Mouse (Mus musculus) megakaryocyte-erythroid progenitor cell, adult 5 weeks (primary cell): ENCODE results near the gene Tcirg1. TPM values are rescaled to one million over a fixed set of nuclear protein-coding genes. Genes with fewer than 3 reads are reported as not detected.

Source experiments
- polyA plus RNA-seq: library from polyadenylated mRNA; stranded (reverse); fragments of >175 nt; gene quantifications from 2 replicates; pipeline ENCODE4 v1.2.3, GENCODE M21; 2012

Tcirg1 gene
- polyA plus RNA-seq = 247 and 284 TPM in 2 replicates

GRCm38 (mm10) chr19:3906795-3907786, at the start of gene Tcirg1:
TSS of gene Tcirg1 (minus strand) at chr19:3907133.

GRCm38 (mm10) chr19:3935032-3935895, 28.3 kb upstream of the Tcirg1 start, which contains the start of gene Unc93b1:
TSS of gene Unc93b1 (plus strand) at chr19:3935186.

GRCm38 (mm10) chr19:3929211-3929941, 22.4 kb upstream of the Tcirg1 start, which contains the start of gene Aldh3b1:
TSS of gene Aldh3b1 (minus strand) at chr19:3929808.

GRCm38 (mm10) chr19:3912337-3913204, 5.6 kb upstream of the Tcirg1 start, which contains the start of gene Ndufs8:
TSS of gene Ndufs8 (minus strand) at chr19:3912774.

GRCm38 (mm10) chr19:3851502-3851962, 55.4 kb downstream of the Tcirg1 start, which contains the start of gene Chka:
TSS of gene Chka (plus strand) at chr19:3851773.

Other genes with a start within 250 kb of the Tcirg1 start
- 73.8 and 74.3 TPM in 2 replicates for gene Lrp5, start 220.6 kb downstream of the Tcirg1 start, polyA plus RNA-seq
- 11.5 and 12.4 TPM in 2 replicates for gene 1810055G02Rik, start 198.8 kb downstream of the Tcirg1 start, polyA plus RNA-seq
- 8.5 and 15.4 TPM in 2 replicates for gene Kmt5b, start 139.7 kb downstream of the Tcirg1 start, polyA plus RNA-seq
- 25.3 and 29.5 TPM in 2 replicates for gene Chka, start 55.4 kb downstream of the Tcirg1 start, polyA plus RNA-seq
- gene Ndufs8, start 5.6 kb upstream of the Tcirg1 start, polyA plus RNA-seq = 133 and 144 TPM in 2 replicates
- gene Aldh3b1, start 22.7 kb upstream of the Tcirg1 start, polyA plus RNA-seq = 5.0 and 8.2 TPM in 2 replicates
- 182 and 302 TPM in 2 replicates for gene Unc93b1, start 28.1 kb upstream of the Tcirg1 start, polyA plus RNA-seq
- gene Aldh3b3, start 51.5 kb upstream of the Tcirg1 start, polyA plus RNA-seq = 0.06 and 0.10 TPM in 2 replicates
- 0.24 TPM in 1 of 2 replicates, not detected in the other for gene Aldh3b2, start 65.2 kb upstream of the Tcirg1 start, polyA plus RNA-seq
- gene Acy3, start 79.4 kb upstream of the Tcirg1 start, polyA plus RNA-seq = 7.7 and 8.3 TPM in 2 replicates
- gene Tbx10, start 85.6 kb upstream of the Tcirg1 start, polyA plus RNA-seq = not detected in 2 replicates
- gene Nudt8, start 93.4 kb upstream of the Tcirg1 start, polyA plus RNA-seq = 14.7 and 18.3 TPM in 2 replicates
- 4.1 and 6.3 TPM in 2 replicates for gene Gm49405, start 93.5 kb upstream of the Tcirg1 start, polyA plus RNA-seq
- 10.4 and 16.4 TPM in 2 replicates for gene Doc2g, start 96.2 kb upstream of the Tcirg1 start, polyA plus RNA-seq
- gene Ndufv1, start 105.7 kb upstream of the Tcirg1 start, polyA plus RNA-seq = 247 and 250 TPM in 2 replicates
- 122 and 136 TPM in 2 replicates for gene Gstp1, start 130.9 kb upstream of the Tcirg1 start, polyA plus RNA-seq
- gene Gstp2, start 138.9 kb upstream of the Tcirg1 start, polyA plus RNA-seq = 1.7 TPM in 1 of 2 replicates, not detected in the other
- 0.79 and 1.2 TPM in 2 replicates for gene Gstp3, start 152.4 kb upstream of the Tcirg1 start, polyA plus RNA-seq
- gene Cabp2, start 174.4 kb upstream of the Tcirg1 start, polyA plus RNA-seq = not detected in 2 replicates
- 126 and 175 TPM in 2 replicates for gene Cdk2ap2, start 190.0 kb upstream of the Tcirg1 start, polyA plus RNA-seq
- 67.2 and 92.9 TPM in 2 replicates for gene Pitpnm1, start 192.9 kb upstream of the Tcirg1 start, polyA plus RNA-seq
- gene Aip, start 218.7 kb upstream of the Tcirg1 start, polyA plus RNA-seq = 114 and 132 TPM in 2 replicates
- 0.03 TPM in 1 of 2 replicates, not detected in the other for gene Gpr152, start 232.7 kb upstream of the Tcirg1 start, polyA plus RNA-seq
- gene Cabp4, start 236.9 kb upstream of the Tcirg1 start, polyA plus RNA-seq = 0.14 and 0.15 TPM in 2 replicates
- 166 and 202 TPM in 2 replicates for gene Coro1b, start 241.5 kb upstream of the Tcirg1 start, polyA plus RNA-seq
- 508 and 717 TPM in 2 replicates for gene Ptprcap, start 246.5 kb upstream of the Tcirg1 start, polyA plus RNA-seq